Mouse (Mus musculus): ENCODE results near the gene Mmd2.

GRCm38 (mm10) chr5:142640088-142640487 lies 31.5 kb upstream of the Mmd2 start:
- TF ChIP-seq GATA1 (IDR thresholded peaks at IDR 0.05; ENCODE audit: borderline replicate concordance, low read length) (no peak), FLI1 (IDR thresholded peaks at IDR 0.05; ENCODE audit: low read length) (no peak)

Data from megakaryocyte, embryonic 14.5 days (primary cell).